Mouse (Mus musculus): ENCODE data around the gene Slc30a1.

Slc30a1 gene

GRCm38 (mm10) chr1:191896806-191897552, 9.6 kb upstream of the Slc30a1 start:
- peak; percentile 20 for DNase-seq (ENCODE audit: low read depth, low spot score)

GRCm38 (mm10) chr1:191905637-191906533, 682 bp upstream of the Slc30a1 start:
- peak; percentile 81 for DNase-seq (ENCODE audit: low read depth, low spot score)

GRCm38 (mm10) chr1:191907431-191907810, 854 bp downstream of the Slc30a1 start:
- peak; percentile 77 for DNase-seq (ENCODE audit: low read depth, low spot score)

DNA sequence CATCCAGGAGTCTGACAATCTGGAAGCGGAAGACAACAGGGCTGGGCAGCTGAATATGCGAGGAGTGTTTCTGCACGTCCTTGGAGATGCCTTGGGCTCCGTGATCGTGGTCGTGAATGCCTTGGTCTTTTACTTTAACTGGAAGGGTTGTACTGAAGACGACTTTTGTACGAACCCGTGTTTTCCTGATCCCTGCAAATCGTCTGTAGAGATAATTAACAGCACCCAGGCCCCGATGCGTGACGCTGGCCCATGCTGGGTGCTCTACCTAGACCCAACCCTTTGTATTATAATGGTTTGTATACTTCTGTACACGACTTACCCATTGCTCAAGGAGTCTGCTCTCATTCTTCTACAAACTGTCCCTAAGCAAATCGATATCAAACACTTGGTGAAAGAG, 2.3 kb downstream of the Slc30a1 start:
- DNase-seq (ENCODE audit: low read depth, low spot score), result no peak

DNA sequence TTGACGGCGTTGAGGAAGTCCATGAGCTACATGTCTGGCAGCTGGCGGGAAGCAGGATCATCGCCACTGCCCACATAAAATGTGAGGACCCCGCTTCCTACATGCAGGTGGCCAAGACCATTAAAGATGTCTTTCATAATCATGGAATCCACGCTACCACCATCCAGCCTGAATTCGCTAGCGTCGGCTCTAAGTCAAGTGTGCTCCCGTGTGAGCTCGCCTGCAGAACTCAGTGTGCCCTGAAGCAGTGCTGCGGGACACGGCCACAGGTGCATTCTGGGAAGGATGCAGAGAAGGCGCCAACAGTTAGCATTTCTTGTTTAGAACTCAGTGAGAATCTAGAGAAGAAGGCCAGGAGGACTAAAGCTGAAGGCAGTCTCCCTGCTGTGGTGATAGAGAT, 2.7 kb downstream of the Slc30a1 start:
- DNase-seq (ENCODE audit: low read depth, low spot score), result peak; percentile 55

GRCm38 (mm10) chr1:191910646-191911045, 4.1 kb downstream of the Slc30a1 start:
- DNase-seq (ENCODE audit: low read depth, low spot score), result no peak

DNA sequence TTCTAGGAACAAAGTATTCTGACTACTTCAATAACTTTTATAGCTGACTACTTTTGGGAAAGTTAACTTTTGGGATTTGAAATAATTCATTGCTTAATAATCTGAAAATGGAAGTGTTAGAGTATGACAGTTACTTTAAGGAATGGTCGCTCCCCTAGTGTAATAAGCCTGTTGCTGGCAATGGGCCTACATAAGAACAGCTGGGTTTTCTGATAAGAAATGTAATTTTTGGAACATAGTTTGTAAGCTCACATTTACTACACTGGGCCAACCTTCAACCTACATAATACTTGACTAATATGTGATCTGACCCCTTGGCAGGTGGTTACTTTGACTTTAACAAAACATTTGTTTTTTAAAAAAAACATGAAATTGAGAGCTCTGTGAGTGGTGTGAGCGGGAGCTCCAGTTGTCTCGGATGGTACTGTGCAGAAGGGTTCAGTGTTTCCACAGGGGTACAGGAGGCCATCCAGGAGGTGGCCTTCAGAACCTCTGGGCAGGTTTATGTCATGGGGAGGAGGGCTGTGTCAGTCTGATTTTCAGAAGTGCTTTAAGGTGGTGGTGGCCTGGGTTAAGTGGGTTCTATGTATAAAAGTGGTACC, 4.6 kb downstream of the Slc30a1 start:
- no peak for DNase-seq (ENCODE audit: low read depth, low spot score)

DNA sequence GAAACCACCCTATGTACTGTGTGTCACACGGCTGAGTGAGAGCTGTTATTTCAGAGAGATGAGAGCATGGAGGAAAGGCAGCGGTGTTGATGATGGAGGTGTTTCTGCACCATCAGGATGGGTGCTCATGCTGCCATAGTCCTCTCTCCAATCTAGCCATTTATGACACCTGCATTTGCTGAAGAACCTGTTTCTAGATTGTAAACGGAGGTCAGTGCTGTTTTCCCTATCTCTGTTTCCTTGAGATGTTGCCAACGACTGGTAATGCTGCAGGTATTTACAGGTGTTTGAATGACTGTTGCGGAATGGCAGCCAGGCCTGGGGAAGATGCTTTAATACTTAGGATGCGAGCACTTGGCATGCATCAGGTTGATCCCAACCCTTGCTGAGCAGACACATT, 8.1 kb downstream of the Slc30a1 start:
- DNase-seq (ENCODE audit: low read depth, low spot score), result no peak

- no peak for DNase-seq (ENCODE audit: low read depth, low spot score)
Measured at GRCm38 (mm10) chr1:191915586-191915985, 9.0 kb downstream of the Slc30a1 start.

GRCm38 (mm10) chr1:191916876-191917275, 10.3 kb downstream of the Slc30a1 start:
- no peak for DNase-seq (ENCODE audit: low read depth, low spot score)

DNA sequence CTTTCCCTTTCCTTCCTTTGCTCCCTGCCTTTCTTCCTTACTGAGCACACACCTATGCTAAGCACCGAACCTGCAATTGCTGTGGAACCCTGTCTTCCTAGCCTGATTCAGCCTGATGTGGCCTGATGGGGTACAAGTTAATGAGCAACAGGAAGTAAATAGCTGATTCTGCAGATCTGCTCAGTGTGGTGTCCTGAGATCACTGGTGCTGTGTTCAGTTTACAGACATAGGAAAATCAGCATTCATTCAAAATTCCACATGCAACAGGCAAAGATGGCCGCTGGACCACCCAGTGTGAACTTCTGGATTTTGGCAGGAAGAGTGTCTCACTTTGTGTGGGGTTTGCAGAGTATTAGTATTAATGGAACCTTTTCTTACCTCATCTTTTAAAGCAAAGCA, 12.8 kb downstream of the Slc30a1 start:
- DNase-seq (ENCODE audit: low read depth, low spot score), result no peak

- DNase-seq (ENCODE audit: low read depth, low spot score), result no peak
Measured at GRCm38 (mm10) chr1:191921701-191922100, 15.1 kb downstream of the Slc30a1 start.

DNA sequence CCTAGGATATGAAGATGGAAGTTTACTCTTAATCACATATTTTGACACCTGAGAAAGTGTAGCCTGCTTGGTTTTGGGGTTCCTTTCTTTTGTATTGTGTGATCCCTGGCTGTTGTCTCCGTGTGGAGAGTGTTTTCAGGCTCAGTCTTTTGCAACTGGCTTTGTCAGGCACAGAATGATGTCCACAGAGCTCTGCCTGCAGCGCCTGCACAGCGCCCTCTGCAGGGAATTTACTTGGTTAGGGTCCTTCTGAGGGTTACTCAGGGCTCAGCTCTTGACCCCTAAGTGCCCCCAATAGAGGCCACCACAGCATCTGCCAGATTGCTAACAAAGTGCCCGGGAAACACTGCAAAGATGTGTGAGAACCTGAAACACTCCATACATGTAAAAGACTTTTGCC, 18.9 kb downstream of the Slc30a1 start:
- DNase-seq (ENCODE audit: low read depth, low spot score), result peak; percentile 46

DNA sequence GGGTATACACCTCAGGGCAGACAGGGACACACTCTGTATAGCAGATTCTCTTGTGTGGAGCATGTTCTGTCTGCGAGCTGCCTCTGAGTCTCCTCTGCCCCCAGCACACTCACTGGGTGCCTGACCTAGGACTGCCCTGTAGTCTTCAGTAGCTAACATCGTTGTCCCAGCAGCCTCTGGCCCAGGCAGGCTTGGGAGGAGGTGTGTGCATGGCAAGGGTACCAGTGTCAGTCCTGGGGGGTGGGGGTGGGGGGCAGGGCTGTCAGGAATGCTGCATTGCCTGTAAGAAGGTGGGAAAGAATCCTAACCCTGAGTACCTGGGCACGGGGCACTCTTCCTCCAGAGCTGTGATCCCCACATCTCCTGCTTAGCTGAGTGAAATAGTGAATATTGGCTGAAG, 20.1 kb downstream of the Slc30a1 start:
- no peak for DNase-seq (ENCODE audit: low read depth, low spot score)

DNA sequence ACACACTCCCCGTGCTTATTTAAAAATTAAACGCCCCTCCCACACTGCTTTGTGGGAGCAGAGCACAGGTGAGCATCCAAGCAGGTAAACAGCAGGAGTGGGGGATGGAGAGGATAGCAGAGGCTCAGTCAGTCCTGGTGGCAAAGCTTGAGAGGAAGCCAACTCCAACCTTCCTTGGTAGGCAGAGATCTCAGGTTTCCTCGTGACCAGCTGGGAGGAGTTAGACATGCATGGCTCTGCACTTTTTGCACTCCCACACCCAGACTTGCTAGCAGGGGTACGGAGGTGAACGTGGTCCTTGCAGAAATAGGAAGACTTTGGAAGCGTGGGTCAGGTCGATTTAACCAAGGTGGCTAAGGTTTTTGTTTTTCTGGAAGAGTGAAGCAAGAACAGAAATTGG, 21.8 kb downstream of the Slc30a1 start:
- DNase-seq (ENCODE audit: low read depth, low spot score), result peak; percentile 50

DNA sequence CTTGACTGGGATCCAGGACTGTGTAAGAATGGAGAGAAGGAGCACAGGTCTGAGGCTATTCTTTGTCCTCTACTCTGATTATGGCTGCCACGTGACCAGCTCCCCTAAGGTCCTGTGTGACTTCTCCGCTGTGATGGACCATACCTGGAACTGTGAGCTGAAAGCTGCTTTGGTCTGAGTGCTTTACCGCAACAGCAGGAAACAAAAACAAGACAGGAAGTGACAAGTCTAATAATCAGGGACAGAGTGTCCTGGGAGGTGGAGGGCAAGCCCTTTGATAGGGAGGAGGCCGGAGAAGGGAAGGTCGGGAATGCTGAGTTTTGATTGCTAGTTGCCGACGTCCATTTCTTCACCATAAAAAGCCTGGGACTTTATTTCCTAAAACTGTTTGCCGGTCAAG, 22.5 kb downstream of the Slc30a1 start:
- DNase-seq (ENCODE audit: low read depth, low spot score), result peak; percentile 55

- DNase-seq (ENCODE audit: low read depth, low spot score), result peak; percentile 63
Measured at GRCm38 (mm10) chr1:191929897-191930524, 23.4 kb downstream of the Slc30a1 start.

- peak; percentile 93 for DNase-seq (ENCODE audit: low read depth, low spot score)
Measured at GRCm38 (mm10) chr1:191930525-191931105, 24.0 kb downstream of the Slc30a1 start.

GRCm38 (mm10) chr1:191932286-191932985, 25.9 kb downstream of the Slc30a1 start:
- peak; percentile 33 for DNase-seq (ENCODE audit: low read depth, low spot score)

GRCm38 (mm10) chr1:191932986-191933632, 26.5 kb downstream of the Slc30a1 start:
- DNase-seq (ENCODE audit: low read depth, low spot score), result peak; percentile 80

All from R1 (cell line).